Mouse (Mus musculus) megakaryocyte progenitor cell, adult 5-6 weeks (primary cell): ENCODE data around the gene Anks3. TPM values are rescaled to one million over a fixed set of nuclear protein-coding genes. Genes with fewer than 3 reads are reported as not detected.

Source experiments
- ATAC-seq: replicated peaks from 2 replicates; pipeline ENCODE4 v1.8.0; 2016; ENCODE audit warnings: mild to moderate bottlenecking, moderate TSS enrichment, inconsistent platforms; ENCODE audit not compliant: poor library complexity
- total RNA-seq, 2 experiments: library from RNA; stranded (forward) in 1 of 2; stranded (reverse) in 1 of 2; fragments of 157-497, 149-512 nt in 1 of 2; fragments of 200-1000 nt in 1 of 2; gene quantifications; 2 replicates each; pipeline versions ENCODE4 v1.2.3 to v1.2.4; 2015 to 2017

Anks3 gene
- total RNA-seq, 2 experiments from 2014 or later = 18.2 to 18.5 TPM

DNA sequence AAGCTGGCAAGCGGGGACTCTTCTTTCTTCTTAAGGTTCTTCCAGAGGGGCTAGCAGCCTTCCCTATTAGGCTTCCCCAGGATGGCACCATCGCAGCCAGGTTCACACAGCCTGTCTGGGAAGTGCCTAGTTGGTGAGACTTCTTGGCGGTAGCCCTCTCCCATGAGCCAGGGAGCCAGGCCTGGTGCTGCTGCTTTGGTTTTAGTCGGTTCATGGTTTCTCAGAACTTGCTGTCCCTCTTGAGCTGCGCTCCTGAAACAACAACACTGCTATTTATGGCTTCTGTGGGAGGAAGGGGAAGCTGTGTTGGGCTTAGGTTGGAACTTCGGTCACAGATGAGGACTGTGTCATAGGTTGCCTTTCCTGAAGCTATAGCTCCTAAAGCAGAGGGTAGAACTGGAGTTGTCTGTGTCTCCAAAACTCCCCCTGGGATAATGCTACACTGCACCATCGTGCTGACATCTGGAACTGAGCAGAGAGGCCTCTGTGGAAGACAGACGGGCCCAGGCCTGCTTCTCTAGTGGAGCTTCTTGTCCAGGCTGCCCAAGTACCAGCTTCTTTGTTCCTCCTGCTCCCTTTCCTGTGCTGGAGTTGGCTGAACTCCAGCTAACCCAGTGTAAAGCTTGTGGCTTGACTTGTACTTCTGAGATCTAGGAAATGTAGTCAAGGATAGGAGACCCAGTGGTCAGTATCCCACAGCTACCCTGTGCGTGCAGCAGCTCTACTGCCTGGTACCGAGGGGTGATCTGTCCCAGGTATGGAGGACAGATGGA is 27.9 kb downstream of the Anks3 start:
- no peak for ATAC-seq

- ATAC-seq = no peak
Observed at GRCm38 (mm10) chr16:4935430-4935829, 28.6 kb downstream of the Anks3 start.

GRCm38 (mm10) chr16:4932429-4932828 is 31.6 kb downstream of the Anks3 start:
- ATAC-seq = no peak

GRCm38 (mm10) chr16:4928474-4928873 is 35.5 kb downstream of the Anks3 start:
- no peak for ATAC-seq

DNA sequence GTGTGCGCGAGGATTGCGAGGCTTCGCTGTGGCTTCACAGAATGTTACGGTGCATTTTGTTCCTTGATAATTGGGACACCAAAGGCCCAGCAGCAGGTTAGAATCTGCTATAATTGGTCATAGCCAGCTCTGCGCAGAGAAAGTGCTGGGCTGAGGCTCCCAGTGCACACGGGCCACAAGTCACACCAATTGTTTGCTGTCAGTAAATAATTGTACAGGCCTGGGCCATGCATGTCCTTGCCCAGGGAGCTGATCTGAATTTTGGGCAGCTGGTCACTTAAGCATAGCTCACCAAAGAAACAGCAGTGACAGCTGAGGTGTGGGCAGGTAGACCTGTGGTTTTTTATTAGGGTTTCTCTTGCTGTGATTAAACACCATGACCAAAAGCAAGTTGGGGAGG is 36.0 kb downstream of the Anks3 start:
- ATAC-seq = no peak

DNA sequence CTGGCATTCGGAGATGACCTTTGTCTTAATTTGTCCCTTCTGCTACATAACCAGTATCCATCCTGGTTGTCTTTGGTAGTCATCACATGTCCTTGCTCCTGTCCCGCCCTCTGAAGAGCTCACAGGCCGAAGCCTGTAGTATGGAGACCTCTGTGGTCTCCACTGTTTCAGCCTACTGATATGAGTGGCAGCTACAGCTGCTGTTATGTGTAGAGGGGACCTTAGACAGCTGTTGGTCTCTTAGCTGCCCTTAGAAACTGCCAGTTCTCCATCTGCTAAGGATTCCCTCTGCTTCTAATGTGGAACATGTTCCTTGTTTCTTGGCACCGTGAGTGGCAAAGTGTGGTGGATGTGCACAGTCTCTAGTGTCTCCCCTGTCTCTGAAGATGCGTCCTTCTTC is 40.0 kb downstream of the Anks3 start:
- ATAC-seq = no peak

GRCm38 (mm10) chr16:4922481-4922880 is 41.5 kb downstream of the Anks3 start:
- ATAC-seq = no peak

- ATAC-seq = peak; percentile 75
Observed at GRCm38 (mm10) chr16:4920556-4920955, 43.4 kb downstream of the Anks3 start.

GRCm38 (mm10) chr16:4916608-4917007 is 47.4 kb downstream of the Anks3 start:
- no peak for ATAC-seq

GRCm38 (mm10) chr16:4915931-4916330 is 48.1 kb downstream of the Anks3 start:
- no peak for ATAC-seq

DNA sequence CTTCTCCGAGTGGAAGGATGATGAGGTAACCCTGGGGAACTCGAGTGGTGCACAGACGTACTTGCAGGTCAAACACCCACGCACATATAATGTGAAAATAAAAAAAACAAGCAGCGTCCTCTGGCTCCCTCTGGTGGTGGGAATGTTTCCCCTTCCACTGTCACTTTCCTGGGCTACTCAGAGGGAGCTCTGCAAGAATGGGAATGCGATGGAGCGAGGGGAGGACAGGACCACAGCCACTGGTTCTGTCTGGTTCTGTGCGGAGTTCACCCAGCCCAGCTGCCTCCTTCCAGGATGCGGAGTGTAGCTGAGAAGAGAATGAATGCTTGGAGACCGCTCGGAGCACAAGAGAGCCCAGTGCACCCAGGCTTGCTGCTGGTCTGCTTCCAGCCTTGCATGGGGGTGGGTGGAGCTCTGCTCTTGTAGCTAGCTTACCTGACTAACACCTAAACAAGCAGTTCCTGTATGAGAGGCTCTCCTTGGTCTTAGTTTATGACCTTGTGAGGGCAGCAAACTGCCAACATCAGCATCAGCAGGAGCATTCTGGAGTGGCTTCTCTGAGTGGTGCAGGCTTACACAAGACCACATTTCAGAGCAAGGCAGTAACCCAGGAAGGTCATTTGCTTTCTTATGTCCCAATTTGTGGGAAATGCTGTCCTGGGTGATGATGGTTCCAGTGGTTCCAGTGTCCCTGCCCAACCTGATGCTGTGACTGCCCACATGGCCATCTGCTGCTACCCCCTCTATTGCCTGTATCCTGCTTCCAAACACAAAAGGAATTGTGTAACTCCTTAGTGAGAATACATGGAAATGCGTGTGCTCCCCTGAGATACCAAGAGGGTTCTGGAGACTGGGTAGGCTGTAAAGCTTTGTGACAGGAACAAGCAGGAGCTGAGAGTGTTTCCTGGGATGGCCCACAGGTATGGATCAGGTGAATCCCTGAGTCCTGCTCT is 49.9 kb downstream of the Anks3 start:
- peak; percentile 70 for ATAC-seq

DNA sequence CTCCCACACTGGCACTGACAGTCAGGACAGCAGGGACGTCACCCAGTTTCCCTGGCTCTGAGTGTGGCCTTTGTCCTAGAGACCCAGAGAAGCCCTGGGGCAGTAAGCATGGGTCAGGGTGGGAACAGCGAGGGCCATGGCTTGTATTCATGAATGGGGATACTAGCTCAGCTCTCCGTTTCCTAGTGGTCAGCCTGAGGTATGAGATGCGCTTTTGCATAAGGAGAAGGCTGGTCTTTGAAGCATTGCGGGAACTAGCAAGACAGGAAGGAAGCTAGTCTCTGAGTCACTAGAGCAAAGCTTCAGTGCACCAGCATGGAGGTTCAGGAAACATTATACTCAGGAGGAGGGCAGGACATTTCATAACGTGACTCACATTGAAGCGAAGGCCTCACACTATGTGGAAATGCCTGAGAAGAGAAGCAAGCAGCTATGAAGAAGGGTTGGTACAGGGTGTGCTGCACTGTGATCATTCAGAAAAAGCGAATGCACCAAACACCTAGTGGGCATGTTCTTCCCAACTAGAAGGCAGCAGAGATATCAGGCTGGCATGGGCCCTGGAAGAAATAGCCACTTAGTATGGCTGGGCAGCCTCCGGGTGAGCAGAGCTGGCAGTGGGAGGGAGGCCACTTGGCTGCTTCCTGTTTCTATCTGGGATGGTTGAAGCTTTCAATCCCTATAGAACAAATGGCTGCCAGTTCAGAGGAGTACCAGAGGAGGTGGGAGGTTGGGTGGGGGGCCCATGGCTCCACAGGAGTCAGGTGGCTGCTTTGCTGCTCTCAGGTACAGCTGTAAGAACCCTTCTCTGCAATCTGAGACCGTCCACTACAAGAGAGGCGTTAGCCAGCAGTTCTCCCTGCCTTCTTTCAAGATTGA is 50.9 kb downstream of the Anks3 start:
- ATAC-seq = peak; percentile 78

- ATAC-seq = peak; percentile 21; the same call in 1 of the 2 replicates
Observed at GRCm38 (mm10) chr16:4912074-4912648, 51.8 kb downstream of the Anks3 start.

GRCm38 (mm10) chr16:4910758-4911157 is 53.2 kb downstream of the Anks3 start:
- ATAC-seq = no peak

GRCm38 (mm10) chr16:4909745-4910144 is 54.3 kb downstream of the Anks3 start:
- no peak for ATAC-seq

- peak; percentile 88 for ATAC-seq
Observed at GRCm38 (mm10) chr16:4907972-4908371, 56.0 kb downstream of the Anks3 start.

DNA sequence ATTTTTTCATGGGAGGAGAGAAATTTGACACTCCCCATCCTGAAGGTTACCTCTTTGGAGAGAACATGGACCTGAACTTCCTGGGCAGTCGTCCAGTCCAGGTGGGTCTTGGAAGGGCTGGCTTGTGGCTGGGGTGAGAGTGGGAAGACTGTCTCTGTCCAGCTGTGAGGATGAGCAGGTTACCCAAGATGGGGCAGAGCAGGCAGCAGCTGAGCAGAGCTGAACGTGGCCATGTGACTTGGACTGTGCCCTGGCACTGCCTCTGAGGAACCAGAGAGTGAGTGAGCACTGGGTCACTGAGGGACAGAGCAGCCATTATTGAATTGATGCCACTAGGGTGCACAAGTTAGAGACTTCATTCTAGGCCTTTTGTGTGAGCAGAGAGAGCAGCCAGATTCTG is 56.6 kb downstream of the Anks3 start:
- no peak for ATAC-seq

GRCm38 (mm10) chr16:4906559-4906958 is 57.4 kb downstream of the Anks3 start:
- ATAC-seq = no peak

GRCm38 (mm10) chr16:4905591-4905990 is 58.4 kb downstream of the Anks3 start:
- ATAC-seq = no peak

DNA sequence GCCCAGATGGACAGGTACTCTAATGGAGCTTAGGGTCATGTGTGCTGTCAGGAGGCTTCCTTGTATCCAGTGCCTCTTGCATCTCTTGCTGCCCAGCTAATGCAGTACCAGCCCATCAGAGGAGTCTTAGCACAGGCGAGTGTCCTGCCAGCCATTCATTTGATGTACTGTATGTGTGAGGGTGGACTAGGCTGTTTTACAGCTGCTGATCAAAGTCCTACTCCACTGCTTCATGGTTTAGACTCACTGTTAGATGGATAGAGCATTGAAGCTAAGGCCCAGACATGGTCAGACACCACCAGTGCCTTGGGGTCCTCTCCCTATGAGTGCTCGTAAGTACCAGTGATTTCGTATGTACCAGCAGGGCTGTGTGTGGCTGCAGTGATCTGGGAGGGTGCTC is 59.1 kb downstream of the Anks3 start:
- no peak for ATAC-seq
